Mouse (Mus musculus) v-Abl transformed pro-B cells (cell line): ENCODE results near the gene Eif4a2.

Experiments
- in situ Hi-C, 2 experiments: fragments of 400-800 bp; cut with MboI; formaldehyde crosslinking; loops; one replicate each; pipeline ENCODE4 v1.15.1; 2025; ENCODE audit not compliant: unreplicated experiment in 2 of 2

Gene Eif4a2

GRCm38 (mm10) chr16:23102340-23103037 lies 4.8 kb upstream of the Eif4a2 start:
- in situ Hi-C loops = no loop called here

GRCm38 (mm10) chr16:23103038-23103745 lies 4.1 kb upstream of the Eif4a2 start:
- in situ Hi-C loops = no loop called here

GRCm38 (mm10) chr16:23103841-23104240 lies 3.4 kb upstream of the Eif4a2 start:
- in situ Hi-C loops = no loop called here

GRCm38 (mm10) chr16:23106121-23106520 lies 1.1 kb upstream of the Eif4a2 start:
- in situ Hi-C loops = no loop called here

- in situ Hi-C loops = no loop called here
Observed at GRCm38 (mm10) chr16:23107946-23108759, 909 bp downstream of the Eif4a2 start.

- in situ Hi-C loops = no loop called here
Observed at GRCm38 (mm10) chr16:23108943-23109342, 1.7 kb downstream of the Eif4a2 start.

GRCm38 (mm10) chr16:23109350-23110280 lies 2.4 kb downstream of the Eif4a2 start:
- in situ Hi-C loops = no loop called here

GRCm38 (mm10) chr16:23112348-23112747 lies 5.1 kb downstream of the Eif4a2 start:
- in situ Hi-C loops = no loop called here

- in situ Hi-C loops = no loop called here
Observed at GRCm38 (mm10) chr16:23112861-23113435, 5.7 kb downstream of the Eif4a2 start.

GRCm38 (mm10) chr16:23113903-23114302 lies 6.7 kb downstream of the Eif4a2 start:
- in situ Hi-C loops = no loop called here

GRCm38 (mm10) chr16:23114339-23115171 lies 7.3 kb downstream of the Eif4a2 start:
- in situ Hi-C loops = no loop called here

GRCm38 (mm10) chr16:23115486-23115885 lies 8.2 kb downstream of the Eif4a2 start:
- in situ Hi-C loops = no loop called here

- in situ Hi-C loops = no loop called here
Observed at GRCm38 (mm10) chr16:23117173-23117572, 9.9 kb downstream of the Eif4a2 start.

- in situ Hi-C loops = no loop called here
Observed at GRCm38 (mm10) chr16:23122446-23122845, 15.2 kb downstream of the Eif4a2 start.

- in situ Hi-C loops = no loop called here
Observed at GRCm38 (mm10) chr16:23123104-23123503, 15.9 kb downstream of the Eif4a2 start.

GRCm38 (mm10) chr16:23124398-23124797 lies 17.2 kb downstream of the Eif4a2 start:
- in situ Hi-C loops = no loop called here

- in situ Hi-C loops = no loop called here
Observed at GRCm38 (mm10) chr16:23127311-23127672, 20.0 kb downstream of the Eif4a2 start.

- in situ Hi-C loops = no loop called here
Observed at GRCm38 (mm10) chr16:23127673-23128375, 20.6 kb downstream of the Eif4a2 start, which contains the start of gene Rfc4. Gene Rfc4 (minus strand): TSS chr16:23127737.
